Mouse (Mus musculus): ENCODE results near the gene Gm21954.

The Gm21954 gene

DNA sequence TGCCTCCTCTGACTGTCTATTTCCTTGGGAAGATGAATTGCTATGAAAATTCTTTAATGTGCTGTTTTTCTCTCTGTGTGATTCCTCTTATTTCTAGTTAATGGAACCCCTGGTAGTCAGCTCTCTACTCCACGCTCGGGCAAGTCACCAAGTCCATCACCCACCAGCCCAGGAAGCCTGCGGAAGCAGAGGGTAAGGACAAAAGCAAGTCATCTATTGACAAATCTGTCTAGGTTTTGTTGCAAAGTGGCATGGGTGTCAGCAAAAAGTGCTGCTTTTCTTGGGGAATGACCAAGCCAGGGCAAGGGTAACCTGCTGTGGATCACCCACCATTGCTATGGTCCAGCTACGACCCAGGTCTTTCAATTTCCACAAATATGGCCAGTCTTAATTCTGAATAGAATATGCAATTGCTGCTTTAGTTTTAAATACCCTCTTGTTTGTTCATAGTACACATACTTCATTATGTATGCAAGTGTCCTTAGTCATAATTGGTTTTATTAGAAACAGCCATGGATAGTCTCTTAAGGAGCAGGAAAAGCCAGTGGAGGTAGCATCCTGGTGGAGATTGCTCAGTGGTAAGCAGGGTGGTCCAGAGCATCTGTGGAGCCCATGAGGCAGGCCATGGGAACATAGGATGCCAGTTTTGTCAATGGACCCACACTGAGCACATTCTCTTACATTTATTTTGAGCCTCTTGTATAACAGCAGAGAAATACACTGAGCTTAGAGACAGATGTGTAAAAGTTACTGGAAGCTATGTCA lies 8.9 kb downstream of the Gm21954 start:
- no peak for DNase-seq (ENCODE audit: low spot score in 2 of 2)

DNA sequence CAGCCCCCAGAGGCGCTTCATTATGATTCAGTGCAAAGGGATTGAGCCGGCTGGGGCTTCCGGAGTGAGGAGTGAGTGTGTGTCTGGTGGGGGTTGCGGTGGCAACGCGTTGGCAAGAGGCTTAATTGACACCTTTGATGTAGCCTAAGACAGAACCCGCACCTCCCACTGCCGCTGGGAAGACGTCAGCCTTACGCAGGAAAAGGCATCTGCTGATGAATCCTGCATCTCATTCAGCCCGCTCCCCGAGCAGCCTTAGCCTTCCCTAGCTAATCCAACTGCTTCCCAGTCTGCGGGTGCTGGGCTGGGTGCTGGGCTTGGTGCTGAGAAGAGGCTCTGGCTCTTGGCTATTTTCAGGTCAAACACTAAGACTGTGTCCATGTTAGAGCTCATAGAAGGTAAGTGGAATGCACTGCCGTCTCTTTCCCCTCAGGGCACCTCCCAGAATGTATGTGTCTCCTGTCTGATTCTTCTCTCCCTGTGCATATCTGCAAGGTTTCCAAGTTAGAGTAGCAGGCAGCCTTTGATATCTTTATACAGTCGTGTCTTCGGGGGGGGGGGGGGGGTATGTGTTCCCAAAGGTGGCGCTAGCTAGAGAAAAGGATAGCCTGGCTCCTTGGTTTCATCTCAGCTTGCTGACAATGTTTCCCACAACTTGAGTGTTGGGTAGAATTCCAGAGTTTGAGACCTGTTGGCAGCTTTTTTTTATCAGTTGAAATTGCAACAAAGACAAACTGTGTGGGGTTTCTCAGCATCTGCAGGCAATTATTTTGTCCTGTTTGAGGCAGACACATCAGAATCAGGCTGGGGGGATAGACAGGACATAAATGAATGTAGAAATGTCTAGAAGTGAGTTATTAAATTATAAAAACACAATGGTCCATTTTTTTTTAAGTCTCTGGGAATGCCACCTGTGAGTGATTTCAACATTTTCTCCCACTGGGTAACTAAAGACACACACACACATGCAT lies 10.0 kb downstream of the Gm21954 start:
- DNase-seq (ENCODE audit: low spot score in 2 of 2) = no peak

DNA sequence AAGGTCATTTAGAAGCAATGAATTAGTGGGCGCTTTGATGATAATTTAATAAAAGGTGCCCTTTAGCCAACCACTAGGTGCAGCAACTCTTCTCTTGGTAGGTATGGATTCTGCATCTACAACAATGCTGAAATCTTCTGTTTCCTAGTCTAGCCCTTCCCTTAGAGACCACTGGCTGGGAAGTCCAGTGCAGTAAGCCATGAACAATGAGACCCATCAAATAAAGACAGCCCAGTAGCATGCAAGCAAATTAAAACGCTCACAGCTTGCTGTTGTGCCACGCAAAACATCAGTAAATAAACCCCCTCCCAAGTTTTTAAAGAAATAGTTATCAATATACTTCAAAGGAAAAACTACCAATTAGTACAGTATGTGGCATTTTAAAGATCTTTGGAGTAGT lies 10.9 kb downstream of the Gm21954 start:
- DNase-seq (ENCODE audit: low spot score in 2 of 2) = no peak

- no peak for DNase-seq (ENCODE audit: low spot score in 2 of 2)
Measured at GRCm38 (mm10) chr3:55452464-55452863, 19.5 kb downstream of the Gm21954 start.

DNA sequence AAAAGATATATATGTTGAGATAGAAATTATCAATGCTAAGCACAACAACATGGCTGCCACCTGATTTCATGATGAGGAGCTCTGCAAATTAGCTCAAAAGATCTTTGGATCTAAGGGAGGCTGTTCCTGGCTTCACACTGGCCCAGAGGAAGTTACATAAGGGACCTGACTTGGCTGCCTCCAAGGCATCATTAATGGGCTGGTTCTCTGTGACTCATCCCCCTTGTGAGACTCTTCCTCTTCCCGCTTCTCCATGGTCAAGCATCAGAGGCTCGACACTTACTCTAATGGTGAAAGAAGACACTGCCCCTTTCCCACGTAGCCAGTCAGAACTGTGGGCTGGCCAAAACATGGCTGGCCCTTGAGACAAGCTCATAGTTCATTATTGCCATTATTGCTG lies 20.1 kb downstream of the Gm21954 start:
- DNase-seq (ENCODE audit: low spot score in 2 of 2) = no peak

DNA sequence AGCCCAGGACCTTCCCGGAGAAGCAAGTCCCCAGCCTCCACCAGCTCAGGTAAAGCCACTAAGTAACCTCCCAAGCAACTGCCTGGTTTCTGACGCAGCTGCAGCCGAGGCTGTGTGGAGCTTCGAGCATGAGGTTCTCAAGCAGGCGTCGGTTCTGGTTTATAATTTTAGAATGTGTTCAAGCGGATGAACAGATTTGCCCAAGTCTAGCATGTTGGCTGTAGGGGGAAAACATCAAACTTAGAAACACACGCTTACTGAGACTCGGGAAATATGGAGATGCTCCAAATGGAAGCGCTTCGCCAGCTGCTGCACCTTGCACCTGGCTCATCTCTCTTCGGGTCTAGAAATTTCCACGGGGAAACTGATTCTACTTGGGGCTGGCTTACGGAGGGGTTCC lies 21.0 kb downstream of the Gm21954 start:
- no peak for DNase-seq (ENCODE audit: low spot score in 2 of 2)

DNA sequence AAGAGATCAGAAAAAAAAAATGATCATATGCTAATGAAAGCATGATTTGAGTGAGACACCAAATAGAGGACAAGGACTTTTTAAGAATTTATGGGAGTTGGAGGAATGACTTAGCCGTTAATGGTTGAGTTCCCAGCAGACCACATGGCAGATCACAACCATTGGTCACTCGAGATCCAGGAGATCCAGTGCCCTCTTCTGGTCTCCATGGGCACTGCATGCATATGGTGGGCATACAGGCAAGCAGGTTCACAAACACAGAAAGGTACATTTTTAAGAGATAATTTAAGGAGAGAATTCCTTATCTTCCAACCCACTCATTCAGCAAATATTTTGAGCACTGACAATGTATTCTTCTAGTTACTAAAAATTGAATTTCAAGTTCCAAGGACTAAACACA lies 22.9 kb downstream of the Gm21954 start:
- no peak for DNase-seq (ENCODE audit: low spot score in 2 of 2)

- peak in 1 of 2 experiments; percentile 23 for DNase-seq (ENCODE audit: low spot score in 2 of 2)
Measured at GRCm38 (mm10) chr3:55447486-55448460, 24.2 kb downstream of the Gm21954 start.

DNA sequence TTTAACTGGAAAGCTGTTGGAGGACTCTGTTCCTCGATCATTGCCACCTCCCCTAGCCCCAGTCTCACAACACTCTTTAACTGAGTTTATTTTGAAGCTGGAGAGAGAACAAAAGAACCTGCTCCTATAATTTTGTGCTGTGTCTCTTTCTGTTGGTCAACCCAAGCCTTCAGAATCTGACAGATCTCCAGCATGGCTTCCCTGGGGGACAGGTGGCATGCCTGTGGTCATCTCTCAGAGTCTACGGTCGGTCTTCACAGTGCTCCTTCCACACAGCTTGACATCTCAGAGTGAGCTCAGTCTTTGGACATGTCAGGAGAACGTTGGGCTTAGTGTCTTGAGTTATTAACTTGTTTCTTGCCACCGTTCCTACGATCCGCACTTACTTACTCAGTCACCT lies 25.3 kb downstream of the Gm21954 start:
- DNase-seq (ENCODE audit: low spot score in 2 of 2) = no peak

- no peak for DNase-seq (ENCODE audit: low spot score in 2 of 2)
Measured at GRCm38 (mm10) chr3:55443725-55444124, 28.3 kb downstream of the Gm21954 start.

GRCm38 (mm10) chr3:55443271-55443670 lies 28.7 kb downstream of the Gm21954 start:
- DNase-seq (ENCODE audit: low spot score in 2 of 2) = no peak

GRCm38 (mm10) chr3:55442012-55442645 lies 29.9 kb downstream of the Gm21954 start:
- DNase-seq (ENCODE audit: low spot score in 2 of 2) = no peak

DNA sequence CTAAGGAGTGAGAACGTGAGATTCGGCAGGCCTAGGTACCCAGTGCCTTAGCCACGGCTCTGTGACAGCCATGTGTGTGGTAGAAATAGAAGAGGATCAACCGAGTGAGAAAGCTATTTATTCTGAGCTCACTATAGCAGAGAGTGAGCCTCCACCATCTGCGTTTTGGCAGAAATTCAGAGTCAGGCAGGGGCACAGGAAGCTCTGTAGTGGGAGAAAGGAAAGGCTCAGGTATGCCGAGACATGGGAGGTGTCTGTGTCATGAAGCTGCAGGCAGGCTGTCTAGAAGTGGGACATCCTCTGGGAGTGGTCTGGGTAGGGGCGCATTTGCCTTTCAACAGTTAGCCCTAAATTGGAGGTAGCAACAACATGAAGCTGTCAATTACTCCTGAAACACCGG lies 31.7 kb downstream of the Gm21954 start:
- no peak for DNase-seq (ENCODE audit: low spot score in 2 of 2)

DNA sequence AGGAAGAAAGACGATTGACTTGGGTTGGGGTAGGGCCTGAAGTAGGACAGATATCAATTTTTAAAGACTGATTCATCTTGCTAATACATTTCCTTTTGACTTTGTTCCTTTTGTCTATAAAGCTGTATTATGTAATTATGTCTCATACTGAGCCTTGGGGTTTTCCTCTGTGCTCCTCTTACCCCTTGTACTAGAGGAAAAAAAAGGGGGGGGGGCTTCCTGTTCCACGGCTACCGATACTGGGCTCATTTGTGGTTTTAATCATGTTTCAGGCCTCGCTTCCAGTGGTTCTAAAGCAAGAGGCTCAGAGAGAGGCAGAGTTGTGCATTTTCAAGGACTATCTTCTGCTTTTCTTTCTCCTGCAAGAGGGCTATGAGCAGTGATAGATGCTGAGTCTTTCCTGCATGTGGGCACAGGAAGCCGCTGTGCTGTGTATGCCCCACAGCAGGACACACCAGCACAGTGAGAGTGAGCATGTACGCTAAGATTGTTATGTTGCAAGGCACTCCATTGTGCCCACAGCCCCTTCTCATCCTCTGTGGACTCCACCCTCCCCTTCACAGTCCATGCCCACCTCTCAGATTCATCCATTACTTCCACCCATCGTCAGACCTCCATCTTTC lies 33.1 kb downstream of the Gm21954 start:
- no peak for DNase-seq (ENCODE audit: low spot score in 2 of 2)

- no peak for DNase-seq (ENCODE audit: low spot score in 2 of 2)
Measured at GRCm38 (mm10) chr3:55434276-55434675, 37.7 kb downstream of the Gm21954 start.

DNA sequence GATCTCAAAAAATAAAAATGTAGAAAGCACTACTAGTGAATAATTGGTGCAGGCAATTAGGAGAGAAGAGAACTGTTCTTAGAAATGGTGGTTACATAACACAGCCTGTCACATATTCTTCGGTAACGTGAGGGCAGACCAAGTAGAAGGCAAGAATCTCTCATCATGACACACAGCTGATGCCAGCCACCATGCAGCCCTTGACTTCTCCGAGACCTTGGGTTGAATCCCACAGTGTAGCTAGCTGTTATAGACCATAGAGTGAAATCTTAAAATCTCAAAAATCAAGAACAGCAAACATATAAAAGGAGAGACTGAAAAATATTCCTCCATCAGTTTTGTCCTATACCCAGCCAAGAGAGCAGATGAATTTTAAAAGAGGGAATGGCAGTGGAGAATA lies 40.8 kb downstream of the Gm21954 start:
- no peak for DNase-seq (ENCODE audit: low spot score in 2 of 2)

- no peak for DNase-seq (ENCODE audit: low spot score in 2 of 2)
Measured at GRCm38 (mm10) chr3:55430022-55430549, 41.9 kb downstream of the Gm21954 start.

DNA sequence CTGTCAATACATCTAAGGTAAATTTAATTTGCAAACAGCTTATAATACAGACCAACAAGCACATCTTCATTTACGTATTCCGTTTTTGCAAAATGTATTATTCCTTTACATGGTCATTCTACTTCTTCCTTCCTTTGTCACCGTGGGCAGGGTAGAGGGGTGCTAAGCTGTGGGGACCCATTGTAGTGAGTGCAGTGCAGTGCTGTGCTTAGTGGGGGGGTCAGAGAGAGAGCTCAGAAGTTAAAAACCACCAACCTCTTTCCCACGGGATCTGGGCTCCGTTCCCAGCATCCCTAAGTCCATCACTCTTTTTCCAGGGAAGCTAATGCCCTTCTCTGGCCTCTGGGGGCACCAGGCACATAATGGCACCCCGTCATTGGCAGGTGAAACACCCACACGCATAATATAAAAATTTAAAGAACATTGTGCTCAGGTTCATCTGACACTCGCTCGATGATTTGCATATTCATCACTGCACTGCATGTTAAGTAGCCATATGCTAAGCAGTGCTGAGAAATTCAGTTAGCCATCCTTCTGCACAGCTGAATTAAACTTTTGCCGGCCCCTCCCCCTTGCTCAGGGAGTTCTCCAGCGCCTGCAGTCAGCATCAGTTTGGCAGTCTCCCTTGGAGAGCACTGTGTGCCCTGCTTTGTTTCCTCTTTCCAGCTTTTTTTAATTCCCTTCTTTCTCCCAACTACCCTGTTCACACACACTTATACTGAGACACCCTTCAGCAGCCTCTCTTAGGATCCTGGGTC lies 48.2 kb downstream of the Gm21954 start:
- no peak for DNase-seq (ENCODE audit: low spot score in 2 of 2)

DNA sequence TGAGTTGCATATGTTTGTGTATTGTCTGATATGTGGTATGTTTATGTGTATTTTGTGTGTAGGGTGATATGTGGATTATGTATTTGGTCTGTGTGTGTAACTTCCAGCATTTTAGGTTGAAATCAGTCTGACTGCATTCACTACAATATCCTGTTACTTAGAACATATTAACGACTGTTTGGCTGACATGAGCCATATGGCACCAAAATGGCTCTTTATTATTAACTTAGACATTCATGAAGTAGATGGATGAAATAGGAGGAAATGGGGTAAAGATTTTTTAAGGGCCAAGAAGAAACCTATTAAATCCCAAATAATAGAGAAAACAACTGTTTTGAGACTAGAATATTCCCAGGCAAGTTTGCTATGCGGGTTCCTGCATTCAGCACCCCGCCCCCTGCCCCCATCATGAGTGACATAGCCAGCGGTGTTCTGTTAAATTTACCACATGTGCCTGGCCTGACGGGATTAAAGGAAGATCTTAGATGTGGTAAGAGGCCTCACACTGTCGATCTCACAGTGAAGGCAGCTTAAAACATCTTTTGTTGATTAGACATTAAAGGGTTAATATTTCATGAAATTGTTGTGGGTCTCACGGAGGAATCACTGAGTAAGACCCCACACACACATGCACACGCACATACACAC lies 51.5 kb downstream of the Gm21954 start:
- no peak for DNase-seq (ENCODE audit: low spot score in 2 of 2)

All from urinary bladder, postnatal 36 days (tissue).